ENCODE assay signal across 23 mouse cellular contexts in genomic region chr8:119690602-119691001, GRCm38 (mm10). TPM values are rescaled to one million over a fixed set of nuclear protein-coding genes. Genes with fewer than 3 reads are reported as not detected.
DNase-seq lines count a peak whose midpoint lies in the region; ATAC-seq and TF ChIP-seq lines count a peak whose summit lies in the region.
"Had no signal": no experiment of that assay in that cellular context is flagged by ENCODE, and none has a peak within 500 bp of the region (broad histone marks: within the 10 kb centered on the region; RNA-seq: fewer than 3 reads in every experiment).

No protein-coding gene starts in this region.

- TF ChIP-seq CTCF in lung, embryonic 14.5 days (IDR thresholded peaks at IDR 0.05; ENCODE audit: low read depth) = no peak
- no peak for TF ChIP-seq CTCF in lung, adult 2 months (IDR thresholded peaks at IDR 0.05; ENCODE audit: insufficient read depth, low read length)
- no peak for TF ChIP-seq CTCF in stomach, postnatal 0 days (IDR thresholded peaks at IDR 0.05; ENCODE audit: low read depth)

- DNase-seq in heart, embryonic 10.5 days (ENCODE audit: low spot score) = no peak
- no peak for DNase-seq in heart, adult 8-10 months (ENCODE audit: low spot score)
- DNase-seq in lung, embryonic 14.5 days = peak; percentile 59
- no peak for DNase-seq in lung, adult 2 months
- DNase-seq in lung, postnatal 14 days = peak; percentile 60
- DNase-seq in stomach, postnatal 0 days (ENCODE audit: low spot score) = no peak
- DNase-seq in urinary bladder, postnatal 25 days (ENCODE audit: low spot score) = no peak
- DNase-seq: adrenal gland, adult 8-10 months; adrenal gland, postnatal 36 days; B cell, adult 2 months; cerebellum, adult 2 months; cerebellum, postnatal 10 days; forebrain, postnatal 0 days; gastrocnemius, postnatal 14 days; heart, postnatal 10 days had no signal

- H3K9ac ChIP-seq in lung, embryonic 14.5 days = no peak overlapping the region
- no peak overlapping the region for H3K9ac ChIP-seq in stomach, postnatal 0 days (ENCODE audit: low read length)
- H3K9ac ChIP-seq: forebrain, embryonic 13.5 days; forebrain, postnatal 0 days; hindbrain, embryonic 13.5 days had no signal

- no peaks in the 10 kb centered on the region for H3K9me3 ChIP-seq in heart, embryonic 10.5 days
- no peaks in the 10 kb centered on the region for H3K9me3 ChIP-seq in lung, embryonic 14.5 days (ENCODE audit: low read depth, low read length)
- no peaks in the 10 kb centered on the region for H3K9me3 ChIP-seq in stomach, postnatal 0 days (ENCODE audit: control insufficient read depth, low read length)
- H3K9me3 ChIP-seq: embryonic facial prominence, embryonic 10.5 days; forebrain, embryonic 13.5 days; G1E; hindbrain, embryonic 13.5 days had no signal

- H3K4me2 ChIP-seq in lung, embryonic 14.5 days = no peak overlapping the region
- no peak overlapping the region for H3K4me2 ChIP-seq in stomach, postnatal 0 days (replicated peaks; ENCODE audit: low read depth)
- H3K4me2 ChIP-seq: forebrain, embryonic 13.5 days; hindbrain, embryonic 13.5 days had no signal

- H3K4me1 ChIP-seq in heart, embryonic 10.5 days = peaks cover 53% of the 10 kb centered on the region
- H3K4me1 ChIP-seq in lung, embryonic 14.5 days (ENCODE audit: insufficient read depth) = no peaks in the 10 kb centered on the region
- no peaks in the 10 kb centered on the region for H3K4me1 ChIP-seq in lung, adult 2 months (ENCODE audit: control insufficient read depth, insufficient read depth, low read length)
- H3K4me1 ChIP-seq in stomach, postnatal 0 days (replicated peaks; ENCODE audit: control insufficient read depth, insufficient read depth) = no peaks in the 10 kb centered on the region
- H3K4me1 ChIP-seq: forebrain, embryonic 13.5 days had no signal

- peak; percentile 54; the same call in 1 of the 2 replicates for ATAC-seq in lung, embryonic 14.5 days (ENCODE audit: insufficient read depth)
- no peak for ATAC-seq in stomach, postnatal 0 days (ENCODE audit: low FRiP score, low TSS enrichment)
- ATAC-seq: CD4-positive, CD25-positive, alpha-beta regulatory T cell, adult 4 months; forebrain, embryonic 13.5 days; forebrain, postnatal 0 days; hindbrain, postnatal 0 days had no signal

- no peak for TF ChIP-seq POLR2A in lung, adult 2 months (IDR thresholded peaks at IDR 0.05; ENCODE audit: borderline replicate concordance, extremely low read depth, low read depth, low read length)

- no peaks in the 10 kb centered on the region for H3K36me3 ChIP-seq in heart, embryonic 10.5 days
- no peaks in the 10 kb centered on the region for H3K36me3 ChIP-seq in lung, embryonic 14.5 days (ENCODE audit: insufficient read depth)
- H3K36me3 ChIP-seq in stomach, postnatal 0 days (ENCODE audit: control insufficient read depth, insufficient read depth, low read length) = no peaks in the 10 kb centered on the region
- H3K36me3 ChIP-seq: embryonic facial prominence, embryonic 10.5 days; G1E; hindbrain, embryonic 13.5 days had no signal

- TF ChIP-seq EP300 in stomach, postnatal 0 days (optimal IDR thresholded peaks at IDR 0.05) = no peak

- no peak overlapping the region for H3K4me3 ChIP-seq in heart, embryonic 10.5 days
- H3K4me3 ChIP-seq in lung, embryonic 14.5 days (ENCODE audit: low read depth, low read length) = no peak overlapping the region
- no peak overlapping the region for H3K4me3 ChIP-seq in lung, adult 2 months (replicated peaks; ENCODE audit: extremely low read depth, low read depth, low read length)
- H3K4me3 ChIP-seq in stomach, postnatal 0 days (ENCODE audit: low read depth, low read length) = no peak overlapping the region
- H3K4me3 ChIP-seq: embryonic facial prominence, embryonic 10.5 days; forebrain, embryonic 13.5 days; hindbrain, embryonic 13.5 days had no signal

- peak overlapping the region; percentile 67; the same call in 1 of the 2 replicates for H3K27ac ChIP-seq in heart, embryonic 10.5 days
- no peak overlapping the region for H3K27ac ChIP-seq in lung, embryonic 14.5 days (ENCODE audit: low read depth)
- peak overlapping the region; percentile 56; the same call in 1 of the 2 replicates for H3K27ac ChIP-seq in stomach, postnatal 0 days (replicated peaks)
- H3K27ac ChIP-seq: embryonic facial prominence, embryonic 10.5 days; forebrain, embryonic 13.5 days; hindbrain, embryonic 13.5 days; hindbrain, postnatal 0 days had no signal

- H3K27me3 ChIP-seq in heart, embryonic 10.5 days (ENCODE audit: insufficient read depth, poor library complexity, severe bottlenecking) = peaks cover 21% of the 10 kb centered on the region; the same call in 1 of the 2 replicates
- H3K27me3 ChIP-seq in lung, embryonic 14.5 days (ENCODE audit: insufficient read depth, low read length) = no peaks in the 10 kb centered on the region
- H3K27me3 ChIP-seq in stomach, postnatal 0 days (ENCODE audit: control insufficient read depth, insufficient read depth, low read length) = no peaks in the 10 kb centered on the region
- H3K27me3 ChIP-seq: forebrain, embryonic 13.5 days had no signal

- 43% methylated on average over 6 of the region's 6 CpGs for WGBS in heart, embryonic 10.5 days
- WGBS in lung, embryonic 14.5 days = 31% methylated on average over 6 of the region's 6 CpGs
- 59% methylated on average over 6 of the region's 6 CpGs for WGBS in lung, adult 2 months
- WGBS in stomach, postnatal 0 days = 58% methylated on average over 6 of the region's 6 CpGs

RNA-seq across cellular contexts. Expression of gene Atp2c2, which starts 9.2 kb away (rescaled TPM):
- 0.36 and 1.5 TPM in 2 replicates for polyA plus RNA-seq in heart, embryonic 10.5 days (2016; fragmentation: Nextera tagmentation; extraction: Ambion mirVana)
- total RNA-seq in heart, adult 8-10 months (2022) = under 1 TPM in 1 of 4 experiments, not detected in 3; 0.11 TPM
- 1.8 and 1.9 TPM in 2 replicates for polyA plus RNA-seq in lung, embryonic 14.5 days (2014; fragmentation: Nextera tagmentation; extraction: Ambion mirVana)
- polyA plus RNA-seq in lung, adult 2 months (2012; rRNA removed) = 5.4 and 7.2 TPM in 2 replicates
- 7.7 and 8.8 TPM in 2 replicates for polyA plus RNA-seq in stomach, postnatal 0 days (2015; fragmentation: Nextera tagmentation; extraction: Ambion mirVana)
- total RNA-seq: forebrain, postnatal 0 days; G1E; heart, postnatal 10 days; hematopoietic stem cell, adult 5-6 weeks had no signal
- polyA plus RNA-seq: forebrain, embryonic 13.5 days; G1E had no signal

RNA-seq across cellular contexts. Expression of gene Wfdc1, which starts 24.4 kb away (rescaled TPM):
- polyA plus RNA-seq in heart, embryonic 10.5 days (2016; fragmentation: Nextera tagmentation; extraction: Ambion mirVana) = 1.3 and 1.6 TPM in 2 replicates
- 10 to 100 TPM; 22.2 to 32.4 (median 25.2) TPM for total RNA-seq in heart, adult 8-10 months (2022)
- polyA plus RNA-seq in lung, embryonic 14.5 days (2014; fragmentation: Nextera tagmentation; extraction: Ambion mirVana) = 3.0 and 3.4 TPM in 2 replicates
- 122 and 130 TPM in 2 replicates for polyA plus RNA-seq in lung, adult 2 months (2012; rRNA removed)
- polyA plus RNA-seq in stomach, postnatal 0 days (2015; fragmentation: Nextera tagmentation; extraction: Ambion mirVana) = 58.0 and 61.0 TPM in 2 replicates
- total RNA-seq: G1E; hematopoietic stem cell, adult 5-6 weeks had no signal
- polyA plus RNA-seq: CD4-positive, CD25-positive, alpha-beta regulatory T cell, adult 4 months; G1E had no signal

RNA-seq across cellular contexts. Expression of gene Kcng4, which starts 55.1 kb away (rescaled TPM):
- polyA plus RNA-seq in heart, embryonic 10.5 days (2016; fragmentation: Nextera tagmentation; extraction: Ambion mirVana) = not detected in 2 replicates
- under 1 TPM in 2 of 4 experiments, not detected in 2; 0.09 to 0.12 TPM for total RNA-seq in heart, adult 8-10 months (2022)
- polyA plus RNA-seq in lung, embryonic 14.5 days (2014; fragmentation: Nextera tagmentation; extraction: Ambion mirVana) = not detected in 2 replicates
- polyA plus RNA-seq in lung, adult 2 months (2012; rRNA removed) = 0.17 and 0.51 TPM in 2 replicates
- polyA plus RNA-seq in stomach, postnatal 0 days (2015; fragmentation: Nextera tagmentation; extraction: Ambion mirVana) = 0.49 and 0.52 TPM in 2 replicates
- total RNA-seq: hematopoietic stem cell, adult 5-6 weeks had no signal
- polyA plus RNA-seq: CD4-positive, CD25-positive, alpha-beta regulatory T cell, adult 4 months; G1E; heart, embryonic 14.5 days; hindbrain, embryonic 13.5 days had no signal

Comparison
In these comparisons a context has a peak if more than half of its experiments do, and no peak if none do; other contexts are left out.
1. DNase-seq: peak in lung, embryonic 14.5 days (single experiment) and lung, postnatal 14 days (single experiment); none in heart, embryonic 10.5 days (single experiment), heart, adult 8-10 months (single experiment), lung, adult 2 months (single experiment), stomach, postnatal 0 days (single experiment) and urinary bladder, postnatal 25 days (single experiment).
2. RNA of gene Wfdc1, which starts 24.4 kb away (polyA plus RNA-seq): 122 to 130 TPM in lung, adult 2 months and 58.0 to 61.0 TPM in stomach, postnatal 0 days; 3.0 to 3.4 TPM in lung, embryonic 14.5 days and 1.3 to 1.6 TPM in heart, embryonic 10.5 days; every median in the first group is over 10 times any median in the second.